Mouse (Mus musculus) gastrocnemius, postnatal 10 days (tissue): ENCODE data around the gene Mbtd1. TPM values are rescaled to one million over a fixed set of nuclear protein-coding genes. Genes with fewer than 3 reads are reported as not detected.

Experiments
- DNase-seq: peaks from one replicate; pipeline ENCODE4 v3.0.0; 2021; ENCODE audit warnings: mixed read lengths
- total RNA-seq, 2 experiments: library from RNA; stranded (reverse); gene quantifications; 2 replicates each; pipeline ENCODE4 v1.2.3; 2021

Mbtd1 gene
- total RNA-seq, 2 experiments from 2014 or later, result 22.9 to 31.2 TPM

- DNase-seq, result no peak
These were observed 102.1 kb downstream of the Mbtd1 start for GRCm38 (mm10) chr11:93987625-93988327.

GRCm38 (mm10) chr11:93988328-93989062 lies 102.8 kb downstream of the Mbtd1 start:
- no peak for DNase-seq

GRCm38 (mm10) chr11:93994531-93994930 lies 108.9 kb downstream of the Mbtd1 start:
- DNase-seq, result no peak

GRCm38 (mm10) chr11:93995111-93995719 lies 109.6 kb downstream of the Mbtd1 start:
- peak; percentile 56 for DNase-seq

- peak; percentile 95 for DNase-seq
These were observed 110.2 kb downstream of the Mbtd1 start, which contains the start of gene Spag9 for GRCm38 (mm10) chr11:93995720-93996305. Spag9 (plus strand) TSS chr11:93996091.

Other genes with a start within 250 kb of the Mbtd1 start
- gene Utp18, start 86 bp upstream of the Mbtd1 start, total RNA-seq, result 10 to 100 TPM in 1 of 2 experiments, 1 to 10 TPM in 1; 9.7 to 12.9 TPM
- gene Nme2, start 70.4 kb downstream of the Mbtd1 start, total RNA-seq, result 100 to 1,000 TPM; 511 to 591 TPM
- gene Gm20390, start 82.4 kb downstream of the Mbtd1 start, total RNA-seq, result 10 to 100 TPM; 30.2 to 31.3 TPM
- 10 to 100 TPM; 22.9 to 23.3 TPM for gene Nme1, start 82.7 kb downstream of the Mbtd1 start, total RNA-seq
- 100 to 1,000 TPM; 121 to 130 TPM for gene Spag9, start 110.2 kb downstream of the Mbtd1 start, total RNA-seq